Mouse (Mus musculus) brain, embryonic 14.5 days (tissue): ENCODE results near the gene Zzz3.

ENCODE experiments used
- CTCF ChIP-seq: fragments of 200-500 bp; IDR thresholded peaks from 2 replicates; pipeline ENCODE4 v1.5.1; 2012; ENCODE audit warnings: inconsistent platforms, mild to moderate bottlenecking, moderate library complexity, borderline replicate concordance; ENCODE audit not compliant: insufficient read depth, insufficient read length; ENCODE audit errors: extremely low read depth
- POLR2A ChIP-seq: fragments of 200-500 bp; IDR thresholded peaks from 2 replicates; pipeline ENCODE4 v1.6.1; 2012; ENCODE audit warnings: mild to moderate bottlenecking, inconsistent platforms, borderline replicate concordance; ENCODE audit not compliant: poor library complexity, insufficient read depth, insufficient read length, severe bottlenecking; ENCODE audit errors: extremely low read depth

- TF ChIP-seq POLR2A: no peak
- no peak for TF ChIP-seq CTCF
Observed at GRCm38 (mm10) chr3:152493813-152494212, 98.5 kb downstream of the Zzz3 start.
